Mouse (Mus musculus) layer of hippocampus, postnatal 25 days (tissue): Measurements from ENCODE around the gene P3h2. TPM values are rescaled to one million over a fixed set of nuclear protein-coding genes. Genes with fewer than 3 reads are reported as not detected.

Experiments used
- DNase-seq, 2 experiments: peaks; one replicate each; pipeline ENCODE4 v3.0.0; 2022; ENCODE audit warnings: mixed read lengths in 2 of 2, low spot score in 1 of 2; ENCODE audit errors: extremely low spot score in 1 of 2
- total RNA-seq, 2 experiments: library from RNA; stranded (reverse); gene quantifications; 2 replicates each; pipeline ENCODE4 v1.2.3; 2021

Gene P3h2
- total RNA-seq, 2 experiments from 2014 or later, result 2.8 to 3.8 TPM

DNA sequence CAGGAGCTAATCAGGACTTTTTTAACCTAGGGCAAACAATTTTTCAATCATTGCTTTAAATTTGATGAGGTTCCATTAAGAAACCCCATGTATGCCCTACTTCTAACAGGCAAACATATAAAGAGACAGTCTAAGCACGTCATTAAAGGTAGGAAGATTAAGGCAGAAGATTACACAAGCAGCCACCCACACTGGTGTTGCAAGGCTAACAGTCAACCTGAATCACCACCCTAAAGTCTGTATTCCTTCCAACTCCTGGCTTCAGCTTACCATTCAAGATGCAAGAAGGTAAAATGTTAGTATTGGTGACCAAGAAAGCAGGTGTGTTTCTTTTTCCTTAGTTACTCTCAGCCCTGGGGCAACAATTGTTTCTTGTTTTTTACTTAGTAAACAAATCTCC, 193.4 kb downstream of the P3h2 start:
- DNase-seq, result no peak
